Mouse (Mus musculus) kidney, adult 11 months (tissue): ENCODE measurements around the gene Narf.
A peak's percentile ranks its signal among the peaks of the same experiment; 100 is the strongest.

Experiments used
- DNase-seq: peaks from one replicate; pipeline ENCODE4 v3.0.0; 2022

Narf gene

DNA sequence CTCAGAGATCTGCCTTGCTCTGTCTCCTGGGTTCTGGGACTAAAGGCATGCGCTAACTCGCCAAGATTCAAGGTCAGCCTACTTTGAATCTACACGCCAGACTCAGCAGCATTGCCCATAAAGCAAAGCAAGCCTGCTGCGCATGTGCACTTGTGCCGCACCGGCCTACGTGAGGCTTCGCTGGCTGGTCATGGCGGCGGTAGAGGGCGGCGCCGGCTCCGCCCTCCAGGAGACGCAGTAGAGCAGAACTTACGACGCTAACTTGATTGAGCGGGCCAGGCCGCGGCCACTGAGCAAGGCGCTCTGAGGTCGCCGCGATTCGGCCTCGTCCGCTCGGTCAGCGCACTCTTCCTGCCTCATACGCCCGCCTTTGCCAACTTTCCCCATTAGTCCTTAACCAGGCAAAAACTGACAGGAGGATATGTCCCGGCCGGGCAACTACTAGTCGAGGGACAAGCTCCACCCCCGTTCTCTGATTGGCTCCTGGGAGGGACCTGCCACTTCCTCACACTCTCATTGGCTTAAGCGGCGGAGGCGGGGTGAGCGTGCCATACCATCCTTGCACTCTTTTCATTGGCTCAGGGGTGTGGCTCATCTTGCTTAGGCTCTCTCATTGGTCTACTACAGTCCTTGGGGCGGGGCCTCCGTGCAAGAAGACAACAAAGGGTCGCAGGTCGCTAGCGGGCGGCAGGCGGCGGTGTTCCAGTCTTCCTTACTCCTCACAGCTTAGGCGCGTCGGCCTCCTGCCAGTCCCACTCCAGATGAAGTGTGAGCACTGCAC, at the start of gene Narf:
Narf (plus strand) TSS at position 690 of the 781 bp plus-strand sequence.
- DNase-seq: peak; percentile 100

DNA sequence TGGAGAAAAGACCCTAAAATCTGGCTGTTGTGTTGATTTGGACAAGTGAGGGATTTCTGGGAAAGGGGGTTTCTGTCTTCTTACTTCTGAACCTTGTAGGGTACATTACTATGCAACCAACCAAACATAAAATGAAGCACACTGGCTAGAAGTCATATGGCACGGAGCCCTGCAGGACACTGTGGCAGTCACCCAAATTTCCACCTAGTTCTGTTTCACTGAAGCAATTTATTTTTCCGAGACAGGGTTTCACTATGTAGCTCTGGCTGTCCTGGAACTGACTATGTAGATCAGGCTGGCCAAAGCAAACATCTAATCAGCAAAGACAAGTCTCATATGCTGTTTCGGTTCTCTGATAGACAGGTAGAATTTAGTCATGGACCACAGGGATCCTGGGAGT, 47.4 kb upstream of the Narf start:
- DNase-seq: peak; percentile 69

DNA sequence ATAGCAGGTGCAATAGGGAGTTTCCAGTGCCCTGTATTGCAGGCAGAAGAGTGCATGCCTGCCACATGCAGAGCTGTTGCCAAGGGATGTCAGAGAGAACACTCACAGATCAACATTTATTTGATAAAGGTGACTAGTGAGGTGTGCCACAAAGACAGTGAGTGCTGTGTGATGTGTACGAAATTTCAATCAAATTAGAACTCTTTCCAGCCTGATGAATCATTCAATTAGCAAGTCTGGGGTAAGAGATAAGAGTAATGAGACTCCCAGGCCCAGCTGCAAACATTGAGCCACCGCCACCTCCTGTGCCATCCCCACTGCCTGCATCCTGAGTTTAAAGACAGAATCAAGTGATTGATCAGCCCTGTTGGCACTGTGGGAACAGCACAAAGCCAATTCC, 44.3 kb upstream of the Narf start:
- no peak for DNase-seq

DNA sequence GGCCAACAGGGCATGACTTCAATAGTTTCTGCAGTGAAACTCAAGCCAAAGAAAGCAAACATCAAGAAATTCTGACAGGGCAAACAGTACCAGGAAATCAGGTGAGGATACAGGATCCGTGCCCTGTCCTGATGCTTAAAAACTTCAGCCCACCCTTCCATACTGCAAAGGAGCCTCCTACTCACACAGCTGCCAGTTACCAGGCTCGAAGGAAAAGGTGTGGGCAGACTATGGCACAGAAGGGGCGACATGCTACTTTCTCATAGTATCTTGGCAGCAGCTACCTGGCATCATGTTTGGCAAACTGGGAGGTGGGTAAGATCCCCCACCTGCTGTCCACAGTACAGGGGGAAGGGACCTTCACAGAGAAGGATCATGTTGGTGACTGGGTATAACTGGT, 43.6 kb upstream of the Narf start:
- no peak for DNase-seq

DNA sequence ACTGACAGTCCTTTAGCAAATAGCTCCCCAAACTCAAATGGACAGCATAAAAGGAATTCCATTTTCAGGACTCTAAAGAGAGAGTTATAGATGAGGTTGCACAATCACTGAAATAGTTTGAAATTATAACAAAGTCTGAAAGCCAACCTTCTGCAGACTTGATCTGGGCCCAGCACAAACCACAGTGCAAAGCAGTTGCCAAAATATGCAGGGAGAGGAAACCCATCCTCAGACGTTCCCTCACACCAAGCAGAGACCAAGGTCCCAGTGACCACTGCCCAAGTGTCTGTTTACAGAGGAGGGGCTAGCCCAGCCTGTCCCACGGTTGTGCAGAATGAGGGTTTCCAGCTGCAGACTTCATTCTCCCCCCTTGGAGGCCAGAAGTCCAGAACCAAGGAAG, 38.4 kb upstream of the Narf start:
- no peak for DNase-seq

DNA sequence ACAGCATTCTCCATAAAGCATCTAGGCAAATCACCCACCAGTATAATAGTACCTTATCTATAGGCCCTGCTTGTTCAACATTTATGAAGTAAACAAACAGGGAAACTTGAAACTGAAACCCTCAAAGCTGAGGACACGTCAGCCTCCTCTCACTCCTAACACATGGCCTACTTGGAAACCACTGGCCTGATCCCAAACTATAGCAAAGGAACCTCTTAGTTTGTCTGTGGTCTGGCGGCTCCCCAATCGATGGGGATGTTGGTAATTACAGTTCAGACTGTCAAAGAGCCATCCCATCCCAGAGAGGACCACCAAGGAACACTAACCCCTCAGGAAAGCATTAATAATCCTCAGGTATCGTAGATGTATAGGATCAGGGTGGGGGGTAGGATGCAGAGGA, 37.2 kb upstream of the Narf start:
- no peak for DNase-seq

GRCm38 (mm10) chr11:121200781-121201180, 36.3 kb upstream of the Narf start:
- DNase-seq: peak; percentile 64

DNA sequence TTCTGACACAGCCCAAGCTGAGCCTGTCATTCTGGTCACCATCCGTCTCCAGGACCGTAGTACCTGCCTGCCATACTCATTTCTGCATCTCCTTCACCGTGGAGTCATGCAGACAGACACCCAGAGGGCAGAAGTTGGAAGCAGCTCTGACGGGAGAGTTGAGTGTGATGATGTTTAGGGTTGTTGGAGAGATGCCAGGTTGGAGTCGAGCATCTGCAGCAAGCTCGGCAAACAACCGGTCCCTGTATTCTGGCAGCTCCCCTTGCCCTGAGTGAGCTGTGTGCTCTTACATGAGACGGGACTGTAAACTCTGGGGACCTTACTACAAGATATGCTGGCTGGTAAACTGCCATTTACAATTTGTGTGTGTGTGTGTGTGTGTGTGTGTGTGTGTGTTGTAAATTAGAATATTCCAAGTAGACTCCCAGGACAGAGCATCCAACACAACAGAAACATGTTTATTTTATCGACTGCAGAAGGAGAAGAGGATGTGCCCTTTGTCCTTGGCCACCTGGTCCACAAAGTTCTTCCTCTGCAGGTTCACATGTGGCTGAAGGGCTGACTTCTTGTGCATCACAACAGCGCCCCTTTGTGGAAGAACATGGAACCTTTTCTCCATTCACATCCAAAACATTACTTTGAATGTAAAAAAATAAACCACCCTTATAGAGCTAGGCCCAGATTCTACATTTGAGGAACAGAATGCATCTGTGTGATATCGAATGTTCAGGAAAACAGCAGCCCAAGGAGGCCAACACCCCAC, 35.4 kb upstream of the Narf start:
- peak; percentile 38 for DNase-seq

GRCm38 (mm10) chr11:121203859-121204160, 33.2 kb upstream of the Narf start:
- DNase-seq: no peak

GRCm38 (mm10) chr11:121204161-121205006, 32.7 kb upstream of the Narf start, which contains the start of the genes Hexdc and Ogfod3:
Hexdc (plus strand) TSS chr11:121204433.
Ogfod3 (minus strand) TSS chr11:121204711.
- DNase-seq: peak; percentile 98

- no peak for DNase-seq
Observed at GRCm38 (mm10) chr11:121216831-121217230, 20.2 kb upstream of the Narf start.

- no peak for DNase-seq
Observed at GRCm38 (mm10) chr11:121219776-121220175, 17.3 kb upstream of the Narf start.

DNA sequence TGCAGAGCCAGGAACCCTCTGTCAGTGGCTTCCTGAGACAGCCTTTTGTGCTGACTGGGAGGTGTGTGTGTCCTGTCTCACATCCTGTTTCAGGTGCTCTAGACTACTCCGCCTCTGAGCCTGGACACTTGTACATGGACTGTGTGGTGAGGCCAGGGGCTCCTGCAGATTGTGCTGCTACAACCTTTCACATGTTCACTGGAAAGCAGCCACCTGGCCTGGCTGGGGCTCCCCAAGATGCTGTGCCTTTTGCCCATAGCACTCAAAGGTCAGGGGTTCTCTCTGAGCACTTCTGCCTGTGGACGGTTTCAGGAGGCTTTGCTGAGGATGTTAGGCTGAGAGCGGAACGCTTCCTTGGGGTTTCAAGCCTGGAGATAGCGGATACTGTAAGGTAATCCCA, 16.3 kb upstream of the Narf start:
- DNase-seq: no peak

DNA sequence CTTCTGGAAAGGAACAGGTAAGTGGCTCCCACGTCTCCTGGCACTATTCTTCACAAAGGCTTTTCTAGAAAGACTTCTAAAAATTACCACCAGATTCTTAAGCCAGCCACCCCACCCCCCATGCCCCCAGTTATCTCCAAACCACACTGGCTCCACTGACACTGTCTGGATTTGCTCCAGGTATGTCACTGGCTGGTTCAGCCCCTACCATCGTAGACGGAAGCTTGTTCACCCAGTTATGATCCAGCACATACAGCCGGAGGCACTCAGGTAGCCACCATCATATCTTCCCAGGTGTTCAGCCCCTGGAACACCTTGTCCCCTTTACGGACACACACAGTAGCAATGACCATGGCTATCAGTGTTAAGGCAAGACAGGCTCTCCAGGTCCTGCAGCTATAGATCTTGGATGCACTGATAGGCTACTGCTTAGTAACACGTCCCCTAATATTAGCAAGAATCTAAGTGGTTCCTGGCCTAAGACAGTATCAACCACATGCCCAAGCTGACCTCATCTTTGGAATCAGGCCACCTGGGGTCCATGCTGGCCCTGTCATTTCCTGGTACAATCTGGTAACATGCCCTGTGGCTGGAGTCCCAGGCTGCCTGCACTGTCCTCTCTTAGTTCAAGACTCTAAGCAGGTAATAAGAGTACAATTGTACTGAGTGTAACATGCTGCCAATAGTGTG, 15.6 kb upstream of the Narf start:
- DNase-seq: no peak

GRCm38 (mm10) chr11:121228129-121229017, 8.7 kb upstream of the Narf start:
- no peak for DNase-seq

- peak; percentile 88 for DNase-seq
Observed at GRCm38 (mm10) chr11:121229018-121229439, 8.0 kb upstream of the Narf start, which contains the start of gene Cybc1. Cybc1 (minus strand) TSS chr11:121229322.

DNA sequence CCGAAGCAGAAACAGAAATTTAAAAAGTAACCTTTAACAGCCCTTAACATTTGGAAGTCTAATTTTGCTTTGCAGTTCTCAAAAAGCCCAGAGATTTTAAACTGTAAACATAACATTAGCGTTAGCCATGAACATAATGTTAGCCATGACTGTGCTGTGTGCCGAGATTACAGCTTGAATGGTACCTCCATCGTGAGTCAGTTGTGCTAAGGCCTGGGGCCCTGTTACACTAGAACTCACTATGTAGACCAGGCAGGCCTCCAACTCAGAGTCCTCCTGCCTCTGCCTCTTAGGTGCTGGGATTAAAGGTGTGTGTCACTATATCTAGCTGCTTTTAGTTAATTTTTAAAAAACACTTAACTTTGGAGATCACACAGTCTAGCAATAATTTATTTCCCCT, 5.9 kb upstream of the Narf start:
- DNase-seq: peak; percentile 79

DNA sequence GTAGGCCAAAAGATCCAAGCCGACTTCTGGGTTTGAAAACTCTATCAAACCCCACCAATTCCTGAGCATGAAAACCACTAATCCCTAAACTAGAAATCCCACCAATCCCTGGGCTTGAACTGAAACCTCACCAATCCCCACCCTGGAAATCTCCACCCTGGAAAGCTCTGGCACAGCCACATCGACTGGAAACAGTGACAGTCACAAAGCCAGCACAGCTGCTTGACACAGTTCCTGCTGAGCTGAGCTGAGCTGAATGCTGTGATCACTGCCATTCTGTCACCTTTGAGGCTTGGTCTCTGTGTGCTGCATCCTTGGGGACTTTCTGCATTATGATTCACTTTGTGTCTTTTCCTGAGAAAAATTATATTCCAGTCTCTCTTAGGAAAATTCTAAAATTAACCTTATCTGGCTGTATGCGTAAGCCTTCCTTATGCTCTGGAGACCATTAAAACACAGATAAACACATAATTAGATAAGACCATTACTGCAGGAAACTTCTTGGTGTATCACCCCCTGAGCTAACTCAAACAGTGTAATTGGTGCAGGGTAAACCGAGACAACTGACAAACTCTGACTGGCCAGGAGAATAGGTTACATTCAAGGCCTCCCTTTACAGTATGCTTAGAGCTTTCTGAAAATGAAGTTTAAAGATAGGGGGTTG, 5.3 kb upstream of the Narf start:
- DNase-seq: no peak

DNA sequence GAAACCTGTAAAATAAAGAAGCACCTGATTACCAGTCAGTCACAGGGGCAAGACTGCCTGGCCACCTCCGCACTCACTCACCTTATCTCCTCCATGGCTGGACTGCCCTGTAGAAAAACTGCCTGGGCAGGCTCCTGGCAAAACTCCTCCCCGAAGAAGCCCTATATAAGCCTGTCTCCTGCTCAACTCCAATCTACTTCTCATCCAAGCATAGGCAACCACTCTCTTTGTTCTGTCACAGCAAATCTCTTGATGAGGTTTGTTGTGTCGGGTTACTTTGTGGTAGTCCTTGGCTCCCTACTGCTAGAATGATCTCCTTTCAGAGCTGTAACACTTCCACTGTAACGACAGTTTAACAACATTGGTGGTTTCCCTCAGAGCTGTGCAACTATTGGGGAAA, 4.3 kb upstream of the Narf start:
- DNase-seq: no peak

GRCm38 (mm10) chr11:121235475-121236238, 1.4 kb upstream of the Narf start:
- peak; percentile 40 for DNase-seq
